Mouse (Mus musculus): ENCODE measurements around the gene Cox17. TPM values are rescaled to one million over a fixed set of nuclear protein-coding genes. Genes with fewer than 3 reads are reported as not detected.

The Cox17 gene
- polyA plus RNA-seq, 1 experiment from 2014 or later, result 497 TPM

GRCm38 (mm10) chr16:38341396-38342324 lies 5.1 kb upstream of the Cox17 start, which contains the start of gene Maats1:
Maats1 (minus strand) TSS chr16:38342143.
- Histone ChIP-seq H3K4me3 (ENCODE audit: low read depth, low read length) (peak within 1 kb of the TSS; percentile 29), H3K9me3 (ENCODE audit: control insufficient read depth, low read length) (no peaks in the 10 kb centered on the region), H3K9ac (ENCODE audit: low read depth, low read length) (no peak within 1 kb of the TSS), H3K4me2 (peak within 1 kb of the TSS; percentile 52), H3K27me3 (replicated peaks; ENCODE audit: control insufficient read depth, insufficient read depth, low read length) (no peaks in the 10 kb centered on the region), H3K36me3 (ENCODE audit: control insufficient read depth, insufficient read depth, low read length) (no peaks in the 10 kb centered on the region), H3K27ac (ENCODE audit: low read depth, low read length) (no peak within 1 kb of the TSS), H3K4me1 (replicated peaks; ENCODE audit: control insufficient read depth, insufficient read depth, low read length) (0 out of 2 replicates have a peak, but pooled peaks cover 4% of the 10 kb centered on the region)
- peak; percentile 69 for DNase-seq (ENCODE audit: low spot score)
- peak; percentile 73 for ATAC-seq (replicated peaks; ENCODE audit: low FRiP score)
- WGBS, result 14% methylated on average over 30 of the region's 30 CpGs

- H3K4me3 ChIP-seq (ENCODE audit: low read depth, low read length), result no peak overlapping the region
- no peak overlapping the region for H3K4me2 ChIP-seq
- no peaks in the 10 kb centered on the region for H3K9me3 ChIP-seq (ENCODE audit: control insufficient read depth, low read length)
- WGBS, result 71% methylated on average over 3 of the region's 3 CpGs
- DNase-seq (ENCODE audit: low spot score), result no peak
- no peak overlapping the region for H3K27ac ChIP-seq (ENCODE audit: low read depth, low read length)
- no peaks in the 10 kb centered on the region for H3K27me3 ChIP-seq (replicated peaks; ENCODE audit: control insufficient read depth, insufficient read depth, low read length)
- H3K9ac ChIP-seq (ENCODE audit: low read depth, low read length), result no peak overlapping the region
- ATAC-seq (replicated peaks; ENCODE audit: low FRiP score), result no peak
- H3K36me3 ChIP-seq (ENCODE audit: control insufficient read depth, insufficient read depth, low read length), result peaks cover 9% of the 10 kb centered on the region
- peaks cover 21% of the 10 kb centered on the region for H3K4me1 ChIP-seq (replicated peaks; ENCODE audit: control insufficient read depth, insufficient read depth, low read length)
These were observed 1.7 kb upstream of the Cox17 start for GRCm38 (mm10) chr16:38344941-38345725.

GRCm38 (mm10) chr16:38347588-38347987 lies 797 bp downstream of the Cox17 start:
- no peaks in the 10 kb centered on the region for H3K27me3 ChIP-seq (replicated peaks; ENCODE audit: control insufficient read depth, insufficient read depth, low read length)
- peak overlapping the region; percentile 94 for H3K27ac ChIP-seq (ENCODE audit: low read depth, low read length)
- peak overlapping the region; percentile 86 for H3K4me2 ChIP-seq
- H3K4me1 ChIP-seq (replicated peaks; ENCODE audit: control insufficient read depth, insufficient read depth, low read length), result peaks cover 27% of the 10 kb centered on the region
- H3K4me3 ChIP-seq (ENCODE audit: low read depth, low read length), result peak overlapping the region; percentile 97
- H3K36me3 ChIP-seq (ENCODE audit: control insufficient read depth, insufficient read depth, low read length), result peaks cover 16% of the 10 kb centered on the region
- ATAC-seq (replicated peaks; ENCODE audit: low FRiP score) (no peak), DNase-seq (ENCODE audit: low spot score) (no peak)
- WGBS, result 46% methylated on average over 6 of the region's 6 CpGs
- H3K9me3 ChIP-seq (ENCODE audit: control insufficient read depth, low read length), result no peaks in the 10 kb centered on the region
- H3K9ac ChIP-seq (ENCODE audit: low read depth, low read length), result peak overlapping the region; percentile 95

- Histone ChIP-seq H3K9ac (ENCODE audit: low read depth, low read length) (peak overlapping the region; percentile 43), H3K36me3 (ENCODE audit: control insufficient read depth, insufficient read depth, low read length) (peaks cover 16% of the 10 kb centered on the region), H3K27ac (ENCODE audit: low read depth, low read length) (peak overlapping the region; percentile 60), H3K27me3 (replicated peaks; ENCODE audit: control insufficient read depth, insufficient read depth, low read length) (no peaks in the 10 kb centered on the region), H3K4me1 (replicated peaks; ENCODE audit: control insufficient read depth, insufficient read depth, low read length) (peaks cover 27% of the 10 kb centered on the region), H3K4me3 (ENCODE audit: low read depth, low read length) (peak overlapping the region; percentile 97), H3K9me3 (ENCODE audit: control insufficient read depth, low read length) (no peaks in the 10 kb centered on the region), H3K4me2 (peak overlapping the region; percentile 86)
- ATAC-seq (replicated peaks; ENCODE audit: low FRiP score) (no peak), DNase-seq (ENCODE audit: low spot score) (no peak)
- WGBS, result 69% methylated on average over 9 of the region's 9 CpGs
These were observed 1.5 kb downstream of the Cox17 start for GRCm38 (mm10) chr16:38348217-38348761.

- ATAC-seq (replicated peaks; ENCODE audit: low FRiP score) (no peak), DNase-seq (ENCODE audit: low spot score) (no peak)
- H3K4me1 ChIP-seq (replicated peaks; ENCODE audit: control insufficient read depth, insufficient read depth, low read length), result peaks cover 37% of the 10 kb centered on the region
- H3K27me3 ChIP-seq (replicated peaks; ENCODE audit: control insufficient read depth, insufficient read depth, low read length), result no peaks in the 10 kb centered on the region
- WGBS, result 79% methylated on average over 2 of the region's 2 CpGs
- 0 out of 2 replicates have a peak overlapping the region, but pooled peaks have one; percentile 24 for H3K4me3 ChIP-seq (ENCODE audit: low read depth, low read length)
- H3K9ac ChIP-seq (ENCODE audit: low read depth, low read length), result 0 out of 2 replicates have a peak overlapping the region, but pooled peaks have one; percentile 38
- H3K27ac ChIP-seq (ENCODE audit: low read depth, low read length), result peak overlapping the region; percentile 14; the same call in 1 of the 2 replicates
- H3K36me3 ChIP-seq (ENCODE audit: control insufficient read depth, insufficient read depth, low read length), result peaks cover 18% of the 10 kb centered on the region
- peak overlapping the region; percentile 58 for H3K4me2 ChIP-seq
- no peaks in the 10 kb centered on the region for H3K9me3 ChIP-seq (ENCODE audit: control insufficient read depth, low read length)
These were observed 3.1 kb downstream of the Cox17 start for GRCm38 (mm10) chr16:38349881-38350280.

- Histone ChIP-seq H3K9ac (ENCODE audit: low read depth, low read length) (0 out of 2 replicates have a peak overlapping the region, but pooled peaks have one; percentile 38), H3K4me3 (ENCODE audit: low read depth, low read length) (0 out of 2 replicates have a peak overlapping the region, but pooled peaks have one; percentile 24), H3K27ac (ENCODE audit: low read depth, low read length) (peak overlapping the region; percentile 14; the same call in 1 of the 2 replicates), H3K36me3 (ENCODE audit: control insufficient read depth, insufficient read depth, low read length) (peaks cover 18% of the 10 kb centered on the region), H3K27me3 (replicated peaks; ENCODE audit: control insufficient read depth, insufficient read depth, low read length) (no peaks in the 10 kb centered on the region), H3K4me2 (peak overlapping the region; percentile 58), H3K9me3 (ENCODE audit: control insufficient read depth, low read length) (no peaks in the 10 kb centered on the region), H3K4me1 (replicated peaks; ENCODE audit: control insufficient read depth, insufficient read depth, low read length) (peaks cover 37% of the 10 kb centered on the region)
- 28% methylated on average over 7 of the region's 7 CpGs for WGBS
- ATAC-seq (replicated peaks; ENCODE audit: low FRiP score) (peak; percentile 69), DNase-seq (ENCODE audit: low spot score) (no peak)
These were observed 3.6 kb downstream of the Cox17 start for GRCm38 (mm10) chr16:38350361-38350855.

- H3K9me3 ChIP-seq (ENCODE audit: control insufficient read depth, low read length), result no peaks in the 10 kb centered on the region
- H3K27me3 ChIP-seq (replicated peaks; ENCODE audit: control insufficient read depth, insufficient read depth, low read length), result no peaks in the 10 kb centered on the region
- H3K9ac ChIP-seq (ENCODE audit: low read depth, low read length), result no peak overlapping the region
- no peak overlapping the region for H3K4me3 ChIP-seq (ENCODE audit: low read depth, low read length)
- H3K36me3 ChIP-seq (ENCODE audit: control insufficient read depth, insufficient read depth, low read length), result peaks cover 18% of the 10 kb centered on the region
- H3K4me1 ChIP-seq (replicated peaks; ENCODE audit: control insufficient read depth, insufficient read depth, low read length), result peaks cover 37% of the 10 kb centered on the region
- H3K27ac ChIP-seq (ENCODE audit: low read depth, low read length), result no peak overlapping the region
- H3K4me2 ChIP-seq, result peak overlapping the region; percentile 58
- ATAC-seq (replicated peaks; ENCODE audit: low FRiP score) (no peak), DNase-seq (ENCODE audit: low spot score) (no peak)
- 59% methylated on average over 6 of the region's 6 CpGs for WGBS
These were observed 4.1 kb downstream of the Cox17 start for GRCm38 (mm10) chr16:38350939-38351338.

GRCm38 (mm10) chr16:38352031-38352430 lies 5.2 kb downstream of the Cox17 start:
- no peak for DNase-seq (ENCODE audit: low spot score)
- Histone ChIP-seq H3K9me3 (ENCODE audit: control insufficient read depth, low read length) (no peaks in the 10 kb centered on the region), H3K4me1 (replicated peaks; ENCODE audit: control insufficient read depth, insufficient read depth, low read length) (peaks cover 35% of the 10 kb centered on the region), H3K9ac (ENCODE audit: low read depth, low read length) (no peak overlapping the region), H3K27ac (ENCODE audit: low read depth, low read length) (peak overlapping the region; percentile 56), H3K4me3 (ENCODE audit: low read depth, low read length) (no peak overlapping the region), H3K36me3 (ENCODE audit: control insufficient read depth, insufficient read depth, low read length) (peaks cover 18% of the 10 kb centered on the region), H3K4me2 (no peak overlapping the region), H3K27me3 (replicated peaks; ENCODE audit: control insufficient read depth, insufficient read depth, low read length) (no peaks in the 10 kb centered on the region)
- ATAC-seq (replicated peaks; ENCODE audit: low FRiP score), result no peak
- 86% methylated on average over 7 of the region's 7 CpGs for WGBS
